ENCODE assay signal across 22 mouse cellular contexts in genomic region chr2:27767773-27768172, GRCm38 (mm10).
DNase-seq lines count a peak whose midpoint lies in the region; ATAC-seq and TF ChIP-seq lines count a peak whose summit lies in the region.
"Had no signal": no experiment of that assay in that cellular context is flagged by ENCODE, and none has a peak within 500 bp of the region (broad histone marks: within the 10 kb centered on the region; RNA-seq: fewer than 3 reads in every experiment).

No protein-coding gene starts in this region.

- H3K4me2 ChIP-seq in liver, postnatal 0 days (ENCODE audit: low read depth, low read length): no peak overlapping the region
- H3K4me2 ChIP-seq in liver, embryonic 11.5 days: no peak overlapping the region
- H3K4me2 ChIP-seq in lung, postnatal 0 days (replicated peaks; ENCODE audit: low read depth, low read length): no peak overlapping the region
- H3K4me2 ChIP-seq in intestine, embryonic 16.5 days (ENCODE audit: low read depth, low read length): no peak overlapping the region
- no peak overlapping the region for H3K4me2 ChIP-seq in forebrain, embryonic 12.5 days
- H3K4me2 ChIP-seq: embryonic facial prominence, embryonic 13.5 days; forebrain, embryonic 13.5 days; heart, embryonic 12.5 days; hindbrain, embryonic 15.5 days had no signal

- DNase-seq in adrenal gland, postnatal 10 days: peak; percentile 5
- DNase-seq in adrenal gland, adult 18-20 months (ENCODE audit: low spot score in 2 of 2): no peak
- DNase-seq in liver, postnatal 0 days: no peak
- no peak for DNase-seq in liver, embryonic 11.5 days (ENCODE audit: low spot score)
- DNase-seq in lung, postnatal 0 days (ENCODE audit: low spot score): peak; percentile 47
- no peak for DNase-seq in lung, postnatal 25 days (ENCODE audit: low spot score)
- DNase-seq: adrenal gland, postnatal 25 days; B cell, adult 2 months; cerebellum, adult 2 months; cerebellum, postnatal 10 days; embryo, embryonic 11 days; forebrain, postnatal 0 days; gastrocnemius, postnatal 14 days; heart, adult 2 months; heart, postnatal 36 days had no signal

- H3K9ac ChIP-seq in liver, postnatal 0 days (replicated peaks): no peak overlapping the region
- H3K9ac ChIP-seq in liver, embryonic 11.5 days (ENCODE audit: low read depth, low read length): no peak overlapping the region
- H3K9ac ChIP-seq in lung, postnatal 0 days (replicated peaks; ENCODE audit: low read depth): no peak overlapping the region
- H3K9ac ChIP-seq in intestine, embryonic 16.5 days (ENCODE audit: low read depth, low read length): no peak overlapping the region
- no peak overlapping the region for H3K9ac ChIP-seq in forebrain, embryonic 12.5 days
- H3K9ac ChIP-seq: embryonic facial prominence, embryonic 13.5 days; forebrain, embryonic 13.5 days; forebrain, postnatal 0 days; heart, embryonic 12.5 days; hindbrain, embryonic 15.5 days had no signal

- H3K27me3 ChIP-seq in liver, postnatal 0 days (ENCODE audit: insufficient read depth, low read length): no peaks in the 10 kb centered on the region
- H3K27me3 ChIP-seq in liver, embryonic 11.5 days (replicated peaks; ENCODE audit: control insufficient read depth, insufficient read depth, low read length): no peaks in the 10 kb centered on the region
- no peaks in the 10 kb centered on the region for H3K27me3 ChIP-seq in lung, postnatal 0 days (replicated peaks; ENCODE audit: insufficient read depth, low read length)
- no peaks in the 10 kb centered on the region for H3K27me3 ChIP-seq in intestine, embryonic 16.5 days (replicated peaks; ENCODE audit: control insufficient read depth, insufficient read depth, low read length)
- H3K27me3 ChIP-seq in forebrain, embryonic 12.5 days: peaks cover 9% of the 10 kb centered on the region
- H3K27me3 ChIP-seq: embryonic facial prominence, embryonic 13.5 days; hindbrain, embryonic 15.5 days had no signal

- H3K9me3 ChIP-seq in liver, postnatal 0 days (ENCODE audit: low read length): no peaks in the 10 kb centered on the region
- H3K9me3 ChIP-seq in liver, embryonic 11.5 days (ENCODE audit: control insufficient read depth, low read length): no peaks in the 10 kb centered on the region
- no peaks in the 10 kb centered on the region for H3K9me3 ChIP-seq in lung, postnatal 0 days (ENCODE audit: low read length)
- no peaks in the 10 kb centered on the region for H3K9me3 ChIP-seq in intestine, embryonic 16.5 days (ENCODE audit: control insufficient read depth, low read length)
- H3K9me3 ChIP-seq in forebrain, embryonic 12.5 days: no peaks in the 10 kb centered on the region
- H3K9me3 ChIP-seq: embryonic facial prominence, embryonic 13.5 days; forebrain, embryonic 13.5 days; heart, embryonic 12.5 days; hindbrain, embryonic 15.5 days had no signal

- no peak for ATAC-seq in liver, postnatal 0 days
- ATAC-seq in liver, embryonic 11.5 days (replicated peaks; ENCODE audit: low FRiP score): no peak
- no peak for ATAC-seq in lung, postnatal 0 days
- no peak for ATAC-seq in intestine, embryonic 16.5 days
- ATAC-seq in forebrain, embryonic 12.5 days (ENCODE audit: low FRiP score): no peak
- ATAC-seq: CD4-positive, CD25-positive, alpha-beta regulatory T cell, adult 4 months; forebrain, embryonic 13.5 days; forebrain, postnatal 0 days had no signal

- no peak overlapping the region for H3K4me3 ChIP-seq in liver, postnatal 0 days (ENCODE audit: low read depth, low read length)
- no peak overlapping the region for H3K4me3 ChIP-seq in liver, embryonic 11.5 days (ENCODE audit: low read depth, low read length)
- no peak overlapping the region for H3K4me3 ChIP-seq in lung, postnatal 0 days (ENCODE audit: low read depth, low read length)
- no peak overlapping the region for H3K4me3 ChIP-seq in intestine, embryonic 16.5 days (ENCODE audit: low read length)
- no peak overlapping the region for H3K4me3 ChIP-seq in forebrain, embryonic 12.5 days (replicated peaks)
- H3K4me3 ChIP-seq: embryonic facial prominence, embryonic 13.5 days; forebrain, embryonic 13.5 days; heart, adult 2 months; heart, embryonic 12.5 days; hindbrain, embryonic 15.5 days had no signal

- peak overlapping the region; percentile 29; the same call in 1 of the 2 replicates for H3K27ac ChIP-seq in liver, postnatal 0 days (ENCODE audit: low read depth)
- H3K27ac ChIP-seq in liver, embryonic 11.5 days (ENCODE audit: low read depth, low read length): no peak overlapping the region
- H3K27ac ChIP-seq in lung, postnatal 0 days (ENCODE audit: low read length): no peak overlapping the region
- 0 out of 2 replicates have a peak overlapping the region, but pooled peaks have one; percentile 3 for H3K27ac ChIP-seq in intestine, embryonic 16.5 days (ENCODE audit: low read length)
- H3K27ac ChIP-seq in forebrain, embryonic 12.5 days: no peak overlapping the region
- H3K27ac ChIP-seq: embryonic facial prominence, embryonic 13.5 days; forebrain, embryonic 13.5 days; heart, adult 2 months; hindbrain, embryonic 15.5 days had no signal

- H3K4me1 ChIP-seq in liver, postnatal 0 days (ENCODE audit: insufficient read depth): 0 out of 2 replicates have a peak, but pooled peaks cover 7% of the 10 kb centered on the region
- H3K4me1 ChIP-seq in liver, embryonic 11.5 days (replicated peaks; ENCODE audit: control insufficient read depth, insufficient read depth, low read length): no peaks in the 10 kb centered on the region; the same call in none of the 2 replicates
- 0 out of 2 replicates have a peak, but pooled peaks cover 3% of the 10 kb centered on the region for H3K4me1 ChIP-seq in lung, postnatal 0 days (ENCODE audit: insufficient read depth, low read depth, low read length)
- peaks cover 10% of the 10 kb centered on the region for H3K4me1 ChIP-seq in intestine, embryonic 16.5 days (ENCODE audit: control insufficient read depth, insufficient read depth, low read length)
- H3K4me1 ChIP-seq in forebrain, embryonic 12.5 days: peaks cover 13% of the 10 kb centered on the region

- H3K36me3 ChIP-seq in liver, postnatal 0 days (replicated peaks; ENCODE audit: insufficient read depth, low read length): no peaks in the 10 kb centered on the region
- no peaks in the 10 kb centered on the region for H3K36me3 ChIP-seq in liver, embryonic 11.5 days (ENCODE audit: control insufficient read depth, insufficient read depth, low read length)
- H3K36me3 ChIP-seq in lung, postnatal 0 days (ENCODE audit: insufficient read depth, low read length): no peaks in the 10 kb centered on the region
- no peaks in the 10 kb centered on the region for H3K36me3 ChIP-seq in intestine, embryonic 16.5 days (ENCODE audit: control insufficient read depth, insufficient read depth, low read length)
- H3K36me3 ChIP-seq in forebrain, embryonic 12.5 days (replicated peaks): no peaks in the 10 kb centered on the region
- H3K36me3 ChIP-seq: embryonic facial prominence, embryonic 13.5 days; heart, embryonic 12.5 days; hindbrain, embryonic 15.5 days had no signal

- TF ChIP-seq EP300 in liver, postnatal 0 days (IDR thresholded peaks at IDR 0.05; ENCODE audit: low read depth): no peak
- TF ChIP-seq EP300 in lung, postnatal 0 days (IDR thresholded peaks at IDR 0.05): no peak

- no peak for TF ChIP-seq CTCF in liver, postnatal 0 days (IDR thresholded peaks at IDR 0.05; ENCODE audit: low read depth)
- no peak for TF ChIP-seq CTCF in lung, postnatal 0 days (IDR thresholded peaks at IDR 0.05)

- 55% methylated on average over 7 of the region's 7 CpGs for WGBS in liver, postnatal 0 days (ENCODE audit: insufficient replicate concordance)
- 51% methylated on average over 7 of the region's 7 CpGs for WGBS in liver, embryonic 11.5 days
- 21% methylated on average over 7 of the region's 7 CpGs for WGBS in lung, postnatal 0 days
- 48% methylated on average over 7 of the region's 7 CpGs for WGBS in intestine, embryonic 16.5 days
- 75% methylated on average over 7 of the region's 7 CpGs for WGBS in forebrain, embryonic 12.5 days

Comparison
In these comparisons a context has a peak if more than half of its experiments do, and no peak if none do; other contexts are left out.
1. DNase-seq: peak in adrenal gland, postnatal 10 days (single experiment) and lung, postnatal 0 days (single experiment); none in adrenal gland, adult 18-20 months (0 of 2), liver, postnatal 0 days (single experiment), liver, embryonic 11.5 days (single experiment) and lung, postnatal 25 days (single experiment).
2. H3K27ac ChIP-seq: peak in liver, postnatal 0 days (single experiment) and intestine, embryonic 16.5 days (single experiment); none in liver, embryonic 11.5 days (single experiment), lung, postnatal 0 days (single experiment) and forebrain, embryonic 12.5 days (single experiment).